ENCODE assay signal across 17 mouse cellular contexts in the genomic region with DNA sequence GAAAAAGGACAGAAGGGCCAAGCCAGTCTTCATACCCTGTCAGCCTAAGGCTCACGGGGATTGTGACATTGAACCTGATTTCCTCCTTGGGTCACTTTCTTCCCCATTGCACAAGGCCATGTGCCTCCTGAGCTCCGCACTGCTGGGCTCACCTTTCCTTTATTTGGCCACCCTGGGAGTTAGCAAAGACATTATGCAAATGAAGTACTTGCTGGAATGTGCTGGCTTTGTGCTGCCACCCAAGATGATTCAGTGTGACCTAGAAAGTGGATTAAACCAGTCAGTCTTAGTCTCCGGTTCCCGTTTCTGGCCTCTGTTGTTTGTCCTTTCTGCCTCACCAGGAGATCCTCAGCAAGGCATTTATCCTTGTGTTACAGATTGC. TPM values are rescaled to one million over a fixed set of nuclear protein-coding genes. Genes with fewer than 3 reads are reported as not detected.
DNase-seq lines count a peak whose midpoint lies in the region; ATAC-seq and TF ChIP-seq lines count a peak whose summit lies in the region.
"Had no signal": no experiment of that assay in that cellular context is flagged by ENCODE, and none has a peak within 500 bp of the region (broad histone marks: within the 10 kb centered on the region; RNA-seq: fewer than 3 reads in every experiment).

No protein-coding gene starts in this region.

- peak overlapping the region; percentile 84 for H3K27ac ChIP-seq in ES-E14 (ENCODE audit: insufficient read depth, low read depth, low read length, poor library complexity, severe bottlenecking)
- no peak overlapping the region for H3K27ac ChIP-seq in hindbrain, embryonic 16.5 days (ENCODE audit: low read depth, low read length)
- H3K27ac ChIP-seq: liver, embryonic 13.5 days; neural tube, embryonic 15.5 days had no signal

- no peaks in the 10 kb centered on the region for H3K27me3 ChIP-seq in hindbrain, embryonic 16.5 days (replicated peaks; ENCODE audit: control insufficient read depth, insufficient read depth, low read length)
- H3K27me3 ChIP-seq: neural tube, embryonic 15.5 days had no signal

- no peaks in the 10 kb centered on the region for H3K36me3 ChIP-seq in ES-E14 (ENCODE audit: control insufficient read depth, insufficient read depth, low read length, poor library complexity, severe bottlenecking)
- H3K36me3 ChIP-seq in hindbrain, embryonic 16.5 days (ENCODE audit: control insufficient read depth, insufficient read depth, low read length), result no peaks in the 10 kb centered on the region
- H3K36me3 ChIP-seq: liver, embryonic 13.5 days; neural tube, embryonic 15.5 days had no signal

- no peak overlapping the region for H3K9ac ChIP-seq in ES-E14 (ENCODE audit: insufficient read depth, low read depth, low read length, poor library complexity, severe bottlenecking)
- H3K9ac ChIP-seq in hindbrain, embryonic 16.5 days (ENCODE audit: low read depth, low read length), result no peak overlapping the region
- H3K9ac ChIP-seq: liver, embryonic 13.5 days; neural tube, embryonic 15.5 days had no signal

- no peaks in the 10 kb centered on the region for H3K9me3 ChIP-seq in ES-E14 (ENCODE audit: control insufficient read depth, insufficient read depth, low read depth, low read length)
- no peaks in the 10 kb centered on the region for H3K9me3 ChIP-seq in hindbrain, embryonic 16.5 days (ENCODE audit: control insufficient read depth, low read length)
- H3K9me3 ChIP-seq: liver, embryonic 13.5 days; neural tube, embryonic 15.5 days had no signal

- peak; percentile 62; the same call in 1 of the 2 replicates for ATAC-seq in frontal cortex, adult (ENCODE audit: low TSS enrichment)
- ATAC-seq in hindbrain, embryonic 16.5 days, result no peak
- ATAC-seq: forebrain, embryonic 14.5 days; intestine, embryonic 16.5 days had no signal

- no peak overlapping the region for H3K4me2 ChIP-seq in hindbrain, embryonic 16.5 days (ENCODE audit: low read length)
- H3K4me2 ChIP-seq: liver, embryonic 13.5 days; neural tube, embryonic 15.5 days had no signal

- intact Hi-C loops in left cerebral cortex, postnatal 36 days (cut with DNase I), result no loop called here

- WGBS in hindbrain, embryonic 16.5 days, result 28% methylated on average over 4 of the region's 4 CpGs

- H3K4me1 ChIP-seq in ES-E14 (ENCODE audit: control insufficient read depth in 2 of 2, insufficient read depth in 2 of 2, low read length in 2 of 2, poor library complexity in 1 of 2), result peaks cover 9 to 25% of the 10 kb centered on the region in 2 experiments
- no peaks in the 10 kb centered on the region for H3K4me1 ChIP-seq in hindbrain, embryonic 16.5 days (ENCODE audit: control insufficient read depth, insufficient read depth, low read depth, low read length)
- H3K4me1 ChIP-seq: neural tube, embryonic 15.5 days had no signal

- DNase-seq in frontal cortex, postnatal 25 days (ENCODE audit: low spot score in 2 of 2), result no peak
- DNase-seq in ES-E14 (ENCODE audit: low read depth, low spot score), result peak; percentile 87
- DNase-seq in gonadal fat pad, adult 2 months (ENCODE audit: low read depth), result peak; percentile 84
- DNase-seq in kidney, postnatal 4 days, result peak; percentile 15 to 49
- DNase-seq in right cerebral cortex, postnatal 4 days, result no peak
- no peak for DNase-seq in left cerebral cortex, postnatal 36 days (ENCODE audit: low spot score in 2 of 2)
- DNase-seq: cerebellum, adult 11 months; embryo, embryonic 11 days; gastrocnemius, postnatal 36 days; heart, postnatal 4 days; liver, embryonic 13.5 days; right cerebral cortex, postnatal 25 days had no signal

- in situ Hi-C loops in ES-E14 (cut with MboI; ENCODE audit: low sequenced_read_pairs in 2 of 2, unreplicated experiment in 2 of 2), result no loop called here

- no peak overlapping the region for H3K4me3 ChIP-seq in ES-E14 (ENCODE audit: insufficient read depth in 1 of 2, low read depth in 1 of 2, low read length in 2 of 2, poor library complexity in 1 of 2, severe bottlenecking in 1 of 2)
- H3K4me3 ChIP-seq in hindbrain, embryonic 16.5 days (ENCODE audit: low read length), result no peak overlapping the region
- H3K4me3 ChIP-seq: liver, embryonic 13.5 days; neural tube, embryonic 15.5 days had no signal

TF ChIP-seq in ES-E14, 5 proteins besides CTCF, POLR2A, EP300 and RAD21:
- TF ChIP-seq ZNF384 (IDR thresholded peaks at IDR 0.05; ENCODE audit: low read depth, low read length), result no peak
- peak; percentile 30; the same call in 1 of the 2 replicates for TF ChIP-seq CHD2 (IDR thresholded peaks at IDR 0.05; ENCODE audit: low read depth, low read length)
- 0 out of 2 replicates have a peak, but pooled peaks have one; percentile 8 for TF ChIP-seq HCFC1 (IDR thresholded peaks at IDR 0.05; ENCODE audit: borderline replicate concordance, insufficient read depth, low read length)
- 0 out of 2 replicates have a peak, but pooled peaks have one; percentile 20 for TF ChIP-seq MAFK (IDR thresholded peaks at IDR 0.05; ENCODE audit: insufficient read depth, low read depth, low read length)
- no peak for TF ChIP-seq ZC3H11A (IDR thresholded peaks at IDR 0.05; ENCODE audit: borderline replicate concordance, low read depth, low read length)

RNA-seq across cellular contexts. Expression of a gene that starts 20.6 kb away (rescaled TPM):
- 122 and 139 TPM in 2 replicates for total RNA-seq in ES-E14 (2012; rRNA removed)
- polyA plus RNA-seq in gonadal fat pad, adult 2 months (2012; rRNA removed), result 61.4 and 74.7 TPM in 2 replicates
- polyA plus RNA-seq in hindbrain, embryonic 16.5 days (2015; fragmentation: Nextera tagmentation; extraction: Ambion mirVana), result 1,169 and 1,199 TPM in 2 replicates
- total RNA-seq in left cerebral cortex, postnatal 36 days (2021), result 100 to 1,000 TPM; 174 to 183 TPM

RNA-seq across cellular contexts. Expression of a gene that starts 31.9 kb away (rescaled TPM):
- total RNA-seq in ES-E14 (2012; rRNA removed), result 35.6 and 62.2 TPM in 2 replicates
- 179 and 400 TPM in 2 replicates for polyA plus RNA-seq in gonadal fat pad, adult 2 months (2012; rRNA removed)
- 3,415 and 3,905 TPM in 2 replicates for polyA plus RNA-seq in hindbrain, embryonic 16.5 days (2015; fragmentation: Nextera tagmentation; extraction: Ambion mirVana)
- 100 to 1,000 TPM; 839 to 952 TPM for total RNA-seq in left cerebral cortex, postnatal 36 days (2021)

RNA-seq across cellular contexts. Expression of a gene that starts 53.1 kb away (rescaled TPM):
- total RNA-seq in ES-E14 (2012; rRNA removed), result 80.1 and 99.8 TPM in 2 replicates
- polyA plus RNA-seq in gonadal fat pad, adult 2 months (2012; rRNA removed), result 85.1 and 95.6 TPM in 2 replicates
- polyA plus RNA-seq in hindbrain, embryonic 16.5 days (2015; fragmentation: Nextera tagmentation; extraction: Ambion mirVana), result 69.1 and 69.5 TPM in 2 replicates
- 10 to 100 TPM; 19.4 to 20.5 TPM for total RNA-seq in left cerebral cortex, postnatal 36 days (2021)

Comparison
In these comparisons a context has a peak if more than half of its experiments do, and no peak if none do; other contexts are left out.
1. DNase-seq: peak in ES-E14 (single experiment), gonadal fat pad, adult 2 months (single experiment) and kidney, postnatal 4 days (2 of 2); none in frontal cortex, postnatal 25 days (0 of 2), right cerebral cortex, postnatal 4 days (single experiment) and left cerebral cortex, postnatal 36 days (0 of 2).
2. RNA of a gene that starts 31.9 kb away (total RNA-seq): 839 to 952 TPM in left cerebral cortex, postnatal 36 days; 35.6 to 62.2 TPM in ES-E14; every median in the first group is over 10 times any median in the second.